Mouse (Mus musculus): ENCODE measurements around the gene Tbc1d17.

GRCm38 (mm10) chr7:44808927-44809326 is 40.0 kb downstream of the Tbc1d17 start:
- TF ChIP-seq POLR2A (IDR thresholded peaks at IDR 0.05; ENCODE audit: low read depth, low read length) (0 out of 2 replicates have a peak, but pooled peaks have one; percentile 29), CTCF (IDR thresholded peaks at IDR 0.05; ENCODE audit: borderline replicate concordance, insufficient read depth, low read length) (no peak)

Data from embryonic fibroblast, embryonic 13.5 days (primary cell).